Mouse (Mus musculus) cortical plate, adult 2 months (tissue): ENCODE measurements around the gene Cbfb.
A peak's percentile ranks its signal among the peaks of the same experiment; 100 is the strongest.

Experiments
- CTCF ChIP-seq: fragments of 200-500 bp; IDR thresholded peaks from 2 replicates; pipeline ENCODE4 v1.5.1; 2011; ENCODE audit warnings: mild to moderate bottlenecking, control low read depth, low read length; ENCODE audit not compliant: insufficient read depth; ENCODE audit errors: extremely low read depth
- POLR2A ChIP-seq: fragments of 200-500 bp; IDR thresholded peaks from 2 replicates; pipeline ENCODE4 v1.6.1; 2011; ENCODE audit warnings: mild to moderate bottlenecking, low read length, control low read depth; ENCODE audit not compliant: insufficient read depth; ENCODE audit errors: extremely low read depth

DNA sequence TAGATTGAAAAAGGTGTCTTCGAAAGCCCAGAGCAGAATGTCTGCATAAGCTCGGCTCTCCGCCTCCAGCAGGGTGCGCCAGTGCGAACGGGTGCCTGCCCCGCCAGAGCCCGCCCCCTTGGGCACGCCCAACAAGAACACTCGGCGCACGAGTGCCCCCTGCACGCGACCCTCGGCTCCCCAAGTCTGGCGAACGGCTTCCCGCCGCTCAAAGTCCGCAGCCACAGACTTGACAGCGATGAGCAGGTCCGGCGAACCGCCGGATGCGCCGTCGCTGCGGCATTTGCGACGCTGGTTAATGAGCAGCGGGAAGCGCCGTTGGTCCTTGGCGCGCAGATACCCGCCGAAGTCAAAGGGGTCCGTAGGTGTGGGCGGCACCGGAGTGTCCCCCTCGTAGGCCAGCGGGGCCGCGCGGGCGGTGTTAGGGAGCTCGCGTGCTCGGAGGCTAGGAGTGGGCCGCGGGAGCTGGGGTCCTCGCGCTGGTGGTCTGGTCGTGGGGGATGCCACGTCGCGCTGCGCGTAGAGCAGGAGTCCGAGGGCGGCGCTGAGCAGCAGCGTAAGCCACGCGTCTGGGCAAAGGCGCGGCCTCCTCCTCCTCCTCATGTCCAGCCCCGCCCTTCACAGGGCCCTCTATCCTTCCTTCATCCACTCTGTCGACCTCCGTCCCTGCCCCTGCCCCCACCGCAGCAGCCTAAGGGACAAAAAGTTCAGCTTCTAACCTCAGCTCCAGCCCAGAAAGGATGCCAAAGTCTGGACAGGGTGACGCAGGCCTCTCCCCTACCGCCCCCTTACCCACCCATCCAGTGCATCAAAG, 83.9 kb downstream of the Cbfb start:
- TF ChIP-seq CTCF: peak; percentile 58
- TF ChIP-seq POLR2A: peak; percentile 7; the same call in 1 of the 2 replicates
